Mouse (Mus musculus): Measurements from ENCODE around the gene Optc. TPM values are rescaled to one million over a fixed set of nuclear protein-coding genes. Genes with fewer than 3 reads are reported as not detected.

Gene Optc
- 2.7 and 3.6 TPM in 2 replicates for polyA plus RNA-seq (2015; fragmentation: Nextera tagmentation; extraction: Ambion mirVana)

DNA sequence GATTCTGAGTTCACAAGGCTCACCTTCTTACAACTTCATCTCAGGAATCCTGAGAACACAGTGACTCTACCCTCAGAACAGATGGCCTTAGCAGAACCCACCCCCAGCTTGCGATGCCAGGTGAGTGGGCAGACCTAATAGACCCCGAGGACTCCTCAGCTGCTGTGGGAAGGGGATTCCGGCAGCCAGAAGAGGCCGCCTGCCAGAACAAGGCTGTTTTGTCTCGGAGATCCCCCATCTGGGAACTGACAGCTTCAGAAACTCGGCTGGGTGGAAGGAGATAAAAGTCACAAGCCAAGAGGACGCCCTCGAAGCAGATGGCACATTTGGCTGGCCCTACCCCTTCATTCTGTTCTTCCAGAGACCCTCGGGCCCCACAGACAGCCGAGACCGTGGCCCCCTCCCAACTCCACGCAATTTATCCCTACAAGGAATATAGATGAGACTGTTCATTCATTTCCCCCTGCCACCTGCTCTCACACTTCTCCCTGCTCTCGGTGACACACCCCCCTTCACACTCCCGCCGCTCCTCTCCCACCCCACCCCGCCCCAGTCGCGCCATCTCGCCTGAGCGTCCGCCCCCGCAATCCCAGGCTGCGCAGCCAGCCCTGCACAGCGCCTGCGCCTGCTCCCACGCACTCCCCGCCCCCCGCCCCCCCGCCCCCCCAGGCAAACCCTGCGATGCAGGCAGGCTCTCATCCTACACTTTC lies at the start of gene Optc:
Optc (minus strand) TSS at position 51 of the 710 bp plus-strand sequence.
- peak within 1 kb of the TSS; percentile 76 for H3K9ac ChIP-seq
- H3K36me3 ChIP-seq, result no peaks in the 10 kb centered on the region
- 1% methylated on average over 30 of the region's 30 CpGs for WGBS

DNA sequence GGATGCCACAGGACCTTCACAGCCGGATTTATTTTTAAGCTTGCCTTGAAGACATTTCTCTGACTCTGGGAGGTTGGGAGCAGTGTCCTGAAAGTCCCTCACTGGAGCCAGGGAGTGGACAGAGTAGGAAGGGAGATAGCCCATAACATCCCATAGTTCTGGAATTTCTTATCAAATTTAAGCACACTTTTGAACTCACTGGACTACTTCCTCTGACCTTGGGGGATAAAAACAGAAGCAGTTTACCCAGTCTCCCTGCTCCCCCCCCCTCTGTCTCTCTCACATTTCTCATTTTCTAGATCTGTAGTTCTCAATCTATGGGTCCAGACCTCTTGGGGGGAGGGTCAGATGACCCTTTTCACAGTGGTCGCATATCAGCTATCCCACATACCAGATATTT lies 46.2 kb upstream of the Optc start:
- H3K36me3 ChIP-seq, result no peaks in the 10 kb centered on the region
- no peaks in the 10 kb centered on the region for H3K9me3 ChIP-seq
- H3K9ac ChIP-seq, result no peak overlapping the region
- ATAC-seq (ENCODE audit: low FRiP score), result no peak
- H3K4me1 ChIP-seq (replicated peaks), result peaks cover 9% of the 10 kb centered on the region
- H3K4me2 ChIP-seq, result no peak overlapping the region
- no peak overlapping the region for H3K4me3 ChIP-seq
- peak overlapping the region; percentile 62 for H3K27ac ChIP-seq
- H3K27me3 ChIP-seq, result no peaks in the 10 kb centered on the region
- 65% methylated on average over 2 of the region's 2 CpGs for WGBS

More for the DNA sequence above, at the start of gene Optc:
- peak within 1 kb of the TSS; percentile 79 for H3K4me2 ChIP-seq
- peak within 1 kb of the TSS; percentile 43 for H3K4me3 ChIP-seq
- peak within 1 kb of the TSS; percentile 83 for H3K27ac ChIP-seq
- 0 out of 2 replicates have a peak, but pooled peaks cover 10% of the 10 kb centered on the region for H3K27me3 ChIP-seq
- peak; percentile 84 for ATAC-seq (ENCODE audit: low FRiP score)
- H3K9me3 ChIP-seq, result no peaks in the 10 kb centered on the region
- H3K4me1 ChIP-seq (replicated peaks), result peaks cover 29% of the 10 kb centered on the region

DNA sequence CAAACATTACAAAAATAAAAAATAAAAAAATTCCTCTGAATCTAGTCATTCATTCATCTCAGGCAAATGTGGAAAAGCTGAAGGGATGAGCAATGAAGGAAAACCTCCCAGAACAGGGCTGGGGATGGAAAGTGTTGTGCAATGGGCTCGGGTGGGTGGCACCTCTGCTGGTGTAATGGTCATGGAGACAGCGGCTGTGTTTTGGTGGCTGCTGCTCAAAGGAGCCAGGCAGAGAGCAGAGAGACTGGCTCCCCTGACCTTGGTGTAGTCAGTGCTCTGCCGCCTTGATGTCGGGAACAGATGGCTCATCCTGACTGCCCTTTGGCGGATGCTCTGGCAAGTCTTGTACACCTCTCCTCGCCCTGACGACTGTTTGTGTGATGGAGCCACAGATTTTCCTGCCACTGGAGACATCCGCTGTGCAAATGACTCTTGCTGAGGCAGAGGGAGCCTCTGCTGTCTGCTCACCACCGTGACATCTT lies 45.5 kb upstream of the Optc start:
- Histone ChIP-seq H3K27ac (peak overlapping the region; percentile 62), H3K9ac (no peak overlapping the region), H3K4me1 (replicated peaks) (peaks cover 9% of the 10 kb centered on the region), H3K36me3 (no peaks in the 10 kb centered on the region), H3K4me2 (no peak overlapping the region), H3K9me3 (no peaks in the 10 kb centered on the region), H3K4me3 (no peak overlapping the region), H3K27me3 (no peaks in the 10 kb centered on the region)
- ATAC-seq (ENCODE audit: low FRiP score), result no peak
- WGBS, result 51% methylated on average over 9 of the region's 9 CpGs

DNA sequence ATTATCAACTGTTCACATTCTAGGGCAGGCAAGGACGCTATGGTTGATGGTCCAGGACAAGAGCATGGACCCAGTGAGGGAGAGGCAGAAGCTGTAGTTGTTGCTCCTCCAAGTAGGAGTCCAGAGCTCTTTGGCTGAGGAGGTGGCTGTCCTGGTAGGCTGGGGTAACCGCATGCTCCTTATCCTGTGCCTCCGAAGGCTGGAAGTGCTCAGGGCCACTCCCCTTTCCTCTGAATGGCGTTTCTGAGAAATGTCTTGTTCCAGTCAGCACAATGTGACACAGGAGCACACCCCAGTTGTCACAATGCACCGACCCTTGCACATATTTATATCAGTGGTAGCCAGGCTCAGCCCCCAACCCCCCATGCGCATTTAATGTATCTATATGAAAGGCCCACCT lies 43.8 kb upstream of the Optc start:
- ATAC-seq (ENCODE audit: low FRiP score), result no peak
- no peak overlapping the region for H3K4me2 ChIP-seq
- H3K4me1 ChIP-seq (replicated peaks), result peaks cover 9% of the 10 kb centered on the region

DNA sequence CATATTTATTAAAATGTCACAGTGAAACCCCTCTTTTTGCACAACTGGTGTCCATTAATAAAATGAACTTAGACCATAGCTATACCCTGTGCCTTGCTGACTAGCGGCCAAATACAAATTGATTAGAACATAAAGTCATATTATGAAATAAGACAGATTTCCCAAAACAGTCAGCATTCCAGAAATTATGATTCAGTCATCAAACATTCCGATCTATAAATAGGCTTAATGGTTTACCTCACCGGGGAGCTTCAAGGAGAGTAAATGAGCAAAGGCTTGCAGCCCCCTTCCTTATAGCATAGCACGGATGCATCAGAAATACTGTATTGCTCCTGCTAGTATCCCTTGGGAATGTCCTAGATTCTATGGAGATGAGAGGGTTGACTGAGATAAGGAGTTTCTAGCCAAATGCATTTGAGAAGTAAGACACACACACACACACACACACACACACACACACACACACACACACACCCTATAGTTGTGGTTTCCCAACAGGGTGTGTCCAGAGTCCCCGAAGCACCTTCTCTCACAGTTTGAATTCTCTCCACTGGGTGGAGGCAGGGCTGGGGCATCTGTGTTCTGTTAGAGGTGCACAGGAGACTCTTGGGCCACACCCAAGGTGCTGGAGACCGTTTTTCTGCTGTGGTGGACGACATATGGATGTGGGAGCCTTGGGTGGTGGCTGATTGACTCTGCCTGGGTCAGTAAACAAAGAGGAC lies 42.4 kb upstream of the Optc start:
- ATAC-seq (ENCODE audit: low FRiP score), result no peak
- Histone ChIP-seq H3K4me2 (no peak overlapping the region), H3K4me3 (no peak overlapping the region), H3K27ac (no peak overlapping the region), H3K27me3 (no peaks in the 10 kb centered on the region), H3K9ac (no peak overlapping the region), H3K36me3 (no peaks in the 10 kb centered on the region), H3K4me1 (replicated peaks) (peaks cover 9% of the 10 kb centered on the region), H3K9me3 (no peaks in the 10 kb centered on the region)
- WGBS, result 76% methylated on average over 7 of the region's 7 CpGs

More for the DNA sequence above, 43.8 kb upstream of the Optc start:
- Histone ChIP-seq H3K27ac (no peak overlapping the region), H3K27me3 (no peaks in the 10 kb centered on the region), H3K36me3 (no peaks in the 10 kb centered on the region), H3K4me3 (no peak overlapping the region), H3K9me3 (no peaks in the 10 kb centered on the region), H3K9ac (no peak overlapping the region)
- WGBS, result 68% methylated on average over 6 of the region's 6 CpGs

DNA sequence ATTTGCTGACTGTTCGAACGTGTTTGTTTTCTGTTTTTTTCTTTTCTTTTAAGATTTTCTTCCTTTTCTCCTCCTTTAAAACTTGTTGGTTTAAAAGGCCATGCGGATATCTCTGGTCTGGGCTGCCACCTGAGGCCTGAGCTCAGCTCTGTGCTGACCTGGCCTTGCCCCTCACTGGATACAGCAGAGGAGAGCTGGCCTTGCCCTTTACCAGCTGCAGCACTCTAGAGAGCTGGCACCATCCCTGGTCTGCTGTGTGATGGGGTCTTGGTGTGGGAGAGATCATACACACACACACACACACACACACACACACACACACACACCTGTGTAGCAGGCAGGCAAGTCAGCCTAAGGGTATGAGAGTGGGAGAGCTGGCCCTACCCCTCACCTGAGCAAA lies 37.3 kb upstream of the Optc start:
- H3K4me2 ChIP-seq, result no peak overlapping the region
- no peak overlapping the region for H3K27ac ChIP-seq
- no peaks in the 10 kb centered on the region; the same call in 1 of the 2 replicates for H3K9me3 ChIP-seq
- WGBS, result 88% methylated on average over 3 of the region's 3 CpGs
- ATAC-seq (ENCODE audit: low FRiP score), result no peak
- H3K27me3 ChIP-seq, result no peaks in the 10 kb centered on the region
- H3K4me1 ChIP-seq (replicated peaks), result no peaks in the 10 kb centered on the region
- H3K36me3 ChIP-seq, result no peaks in the 10 kb centered on the region
- H3K4me3 ChIP-seq, result no peak overlapping the region
- H3K9ac ChIP-seq, result no peak overlapping the region

DNA sequence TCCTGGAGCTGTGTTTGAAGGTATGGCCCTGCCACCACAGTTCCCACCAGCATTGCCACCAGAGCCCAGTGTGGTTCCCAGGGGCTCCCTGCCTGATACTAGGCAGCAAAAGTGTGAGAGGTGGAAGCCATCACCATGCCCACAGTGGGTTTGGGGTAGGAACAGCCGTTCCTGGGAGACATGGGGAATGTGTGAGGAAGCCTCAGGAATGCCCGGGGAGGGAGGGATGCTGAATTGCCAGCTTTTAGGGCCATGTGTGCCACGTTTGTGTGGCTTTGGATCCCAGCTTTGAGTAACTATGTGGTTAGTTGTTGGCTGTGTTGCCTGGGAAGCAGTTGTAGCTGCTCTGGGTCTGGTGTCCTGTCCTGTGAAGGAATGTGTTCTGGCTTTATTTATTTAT lies 34.1 kb upstream of the Optc start:
- WGBS, result 90% methylated on average over 3 of the region's 3 CpGs
- no peak for ATAC-seq (ENCODE audit: low FRiP score)
- Histone ChIP-seq H3K27ac (no peak overlapping the region), H3K4me2 (no peak overlapping the region), H3K9ac (no peak overlapping the region), H3K4me1 (replicated peaks) (no peaks in the 10 kb centered on the region), H3K4me3 (no peak overlapping the region), H3K9me3 (no peaks in the 10 kb centered on the region; the same call in 1 of the 2 replicates), H3K36me3 (no peaks in the 10 kb centered on the region), H3K27me3 (no peaks in the 10 kb centered on the region)

DNA sequence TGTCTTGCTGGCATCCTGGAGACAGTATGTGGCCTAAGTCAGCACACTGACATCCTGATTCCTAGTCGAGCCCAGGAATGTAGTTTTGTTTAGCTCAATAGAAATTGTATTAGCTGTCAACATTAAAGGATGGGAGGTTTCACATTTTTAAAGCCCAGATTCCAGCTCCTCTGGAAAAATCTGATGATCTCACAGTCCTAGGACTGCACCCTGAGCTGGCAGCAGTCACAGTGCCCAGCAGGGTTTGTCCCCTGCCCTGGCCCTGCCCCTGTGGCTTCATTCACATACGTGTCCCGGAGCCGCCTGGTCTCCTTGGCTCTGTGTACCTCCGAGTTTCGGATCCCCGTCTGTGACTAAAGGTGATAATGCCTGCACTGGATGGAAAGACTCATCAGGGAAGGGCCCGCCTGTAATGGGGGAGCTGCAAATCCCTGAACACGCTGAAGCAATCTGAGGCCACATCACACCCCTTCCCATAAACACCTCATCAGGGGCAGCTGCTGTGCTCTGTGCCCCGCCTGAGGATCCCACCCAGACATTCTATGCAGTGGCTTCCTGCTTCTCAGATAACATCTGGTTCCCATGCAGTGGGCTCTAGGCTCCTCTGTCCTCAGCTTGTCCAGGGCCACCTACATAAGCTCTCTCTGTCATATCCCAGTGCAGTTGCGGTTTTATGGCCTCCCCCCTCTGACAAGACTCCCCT lies 33.5 kb upstream of the Optc start:
- no peak overlapping the region for H3K9ac ChIP-seq
- no peak overlapping the region for H3K4me3 ChIP-seq
- H3K9me3 ChIP-seq, result no peaks in the 10 kb centered on the region; the same call in 1 of the 2 replicates
- no peak for ATAC-seq (ENCODE audit: low FRiP score)
- H3K27me3 ChIP-seq, result no peaks in the 10 kb centered on the region
- 73% methylated on average over 11 of the region's 11 CpGs for WGBS
- H3K4me2 ChIP-seq, result no peak overlapping the region
- no peaks in the 10 kb centered on the region for H3K4me1 ChIP-seq (replicated peaks)
- H3K27ac ChIP-seq, result no peak overlapping the region
- no peaks in the 10 kb centered on the region for H3K36me3 ChIP-seq

DNA sequence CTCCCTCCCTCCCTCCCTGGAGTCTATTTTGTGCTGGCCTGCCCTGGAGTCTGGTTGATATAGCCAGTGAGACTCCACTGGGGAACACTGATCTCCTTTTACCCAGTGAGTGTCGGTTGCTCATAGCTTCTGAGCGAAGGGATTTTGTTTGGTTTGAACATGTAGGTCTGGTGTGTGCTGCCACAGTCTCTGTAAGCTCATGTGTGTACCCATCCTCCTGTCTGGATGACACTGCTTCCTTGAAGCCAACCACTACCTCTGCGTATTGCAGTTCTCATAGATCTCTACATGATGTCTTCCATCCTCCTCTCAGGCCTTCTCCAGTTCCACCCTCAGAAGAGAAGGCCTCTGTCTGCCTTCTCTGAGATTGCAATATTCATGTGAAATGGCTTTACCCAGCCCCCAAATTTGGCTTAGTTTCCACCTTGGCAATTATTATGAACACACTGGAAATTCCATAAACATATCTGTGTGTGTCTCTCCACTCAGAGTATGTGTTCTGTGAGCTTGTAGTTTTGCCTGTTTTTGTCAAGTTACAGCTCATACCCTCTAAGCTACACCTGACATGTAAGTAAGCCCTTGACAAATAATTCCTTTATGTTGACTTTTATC lies 32.8 kb upstream of the Optc start:
- Histone ChIP-seq H3K4me2 (no peak overlapping the region), H3K4me1 (replicated peaks) (no peaks in the 10 kb centered on the region), H3K27me3 (no peaks in the 10 kb centered on the region), H3K4me3 (no peak overlapping the region), H3K36me3 (no peaks in the 10 kb centered on the region), H3K9ac (no peak overlapping the region), H3K27ac (no peak overlapping the region), H3K9me3 (no peaks in the 10 kb centered on the region; the same call in 1 of the 2 replicates)
- no peak for ATAC-seq (ENCODE audit: low FRiP score)
- 90% methylated on average over 3 of the region's 3 CpGs for WGBS

DNA sequence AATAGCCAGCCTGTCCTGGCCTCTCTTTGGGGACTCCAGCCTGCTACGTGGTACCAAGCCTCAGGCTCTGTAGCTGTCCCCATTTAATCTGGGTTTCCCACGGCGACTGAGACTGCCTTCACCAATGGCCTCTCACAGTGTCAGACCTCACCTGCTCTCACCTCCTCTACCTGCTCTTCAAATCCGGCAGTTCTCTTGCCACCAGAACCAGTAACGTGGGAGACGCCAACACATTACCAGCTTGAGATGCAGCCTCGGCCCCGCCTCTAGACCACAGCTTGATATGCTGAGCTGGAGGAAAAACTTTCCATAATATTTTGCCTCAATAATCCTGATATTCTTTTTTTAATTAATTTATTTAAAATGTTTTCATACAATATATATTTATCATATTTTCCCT lies 31.9 kb upstream of the Optc start:
- no peak for ATAC-seq (ENCODE audit: low FRiP score)
- no peaks in the 10 kb centered on the region; the same call in 1 of the 2 replicates for H3K9me3 ChIP-seq
- no peak overlapping the region for H3K4me2 ChIP-seq
- no peaks in the 10 kb centered on the region for H3K4me1 ChIP-seq (replicated peaks)
- no peak overlapping the region for H3K9ac ChIP-seq
- no peak overlapping the region for H3K4me3 ChIP-seq
- H3K27ac ChIP-seq, result no peak overlapping the region
- H3K36me3 ChIP-seq, result no peaks in the 10 kb centered on the region
- WGBS, result 88% methylated on average over 8 of the region's 8 CpGs
- H3K27me3 ChIP-seq, result no peaks in the 10 kb centered on the region

DNA sequence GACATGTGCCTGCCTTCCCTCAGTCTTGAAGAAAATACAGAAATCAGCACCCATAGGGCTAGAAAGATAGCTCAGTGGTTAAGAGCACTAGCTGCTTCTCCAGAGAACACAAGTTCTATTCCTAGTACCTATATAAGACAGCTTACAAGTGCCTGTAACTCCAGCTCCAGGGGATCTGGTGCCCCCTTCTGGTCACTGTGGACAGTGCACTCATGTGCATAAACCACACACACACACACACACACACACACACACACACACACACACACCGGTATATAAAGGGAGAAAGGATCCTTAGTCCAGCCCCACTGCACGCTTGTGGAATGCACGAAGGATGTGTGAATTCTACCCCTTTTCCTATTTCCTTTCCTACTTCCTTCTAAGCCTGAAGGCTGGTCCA lies 28.4 kb upstream of the Optc start:
- Histone ChIP-seq H3K36me3 (no peaks in the 10 kb centered on the region), H3K4me2 (no peak overlapping the region), H3K27me3 (no peaks in the 10 kb centered on the region), H3K4me1 (replicated peaks) (no peaks in the 10 kb centered on the region), H3K27ac (no peak overlapping the region), H3K9ac (no peak overlapping the region), H3K4me3 (no peak overlapping the region), H3K9me3 (no peaks in the 10 kb centered on the region)
- 97% methylated on average over 3 of the region's 3 CpGs for WGBS
- no peak for ATAC-seq (ENCODE audit: low FRiP score)

Data from hindbrain, embryonic 13.5 days (tissue).